Mouse (Mus musculus): ENCODE data around the gene Rgp1.
"Not testable (repeated sequence)": the region's sequence is repeated elsewhere in the genome, so short reads cannot be mapped to it uniquely, and the experiment has no call there.

Rgp1 gene

GRCm38 (mm10) chr4:43562769-43563600, 15.5 kb upstream of the Rgp1 start:
- DNase-seq: no peak

DNA sequence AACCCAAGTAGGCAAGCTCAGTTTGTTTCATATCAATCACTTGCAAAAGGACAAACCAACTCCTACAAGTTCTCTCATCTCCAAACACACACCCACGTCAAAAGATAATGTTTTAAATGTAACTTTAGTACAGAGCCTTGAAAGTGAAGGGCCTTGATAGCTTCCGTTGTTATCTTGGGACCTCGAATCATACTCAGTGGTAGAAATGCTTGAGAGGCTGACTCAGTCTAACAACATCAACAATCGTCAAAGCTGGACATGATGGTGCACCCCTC, 15.0 kb upstream of the Rgp1 start:
- no peak for DNase-seq

DNA sequence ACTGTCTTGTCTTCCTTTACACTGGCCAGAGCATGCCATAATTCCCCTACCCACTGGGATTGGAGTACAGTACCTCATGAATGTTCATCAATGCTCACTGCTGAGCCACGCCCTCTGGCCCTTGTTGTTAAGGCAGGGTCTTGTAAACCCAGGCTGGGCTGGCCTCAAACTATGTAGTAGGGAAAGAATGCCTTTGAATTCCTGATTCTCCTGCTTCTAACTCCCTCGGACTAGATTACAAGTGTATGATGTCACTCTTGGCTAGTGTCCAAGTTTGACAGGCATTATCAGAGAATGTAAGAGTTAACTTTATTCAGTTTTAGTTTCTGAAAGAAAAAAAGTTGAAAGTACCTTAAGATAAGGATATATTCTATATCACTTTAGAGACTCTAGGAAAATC, 14.3 kb upstream of the Rgp1 start:
- DNase-seq: no peak

- DNase-seq: no peak
These were observed 11.4 kb upstream of the Rgp1 start for GRCm38 (mm10) chr4:43567140-43567539.

DNA sequence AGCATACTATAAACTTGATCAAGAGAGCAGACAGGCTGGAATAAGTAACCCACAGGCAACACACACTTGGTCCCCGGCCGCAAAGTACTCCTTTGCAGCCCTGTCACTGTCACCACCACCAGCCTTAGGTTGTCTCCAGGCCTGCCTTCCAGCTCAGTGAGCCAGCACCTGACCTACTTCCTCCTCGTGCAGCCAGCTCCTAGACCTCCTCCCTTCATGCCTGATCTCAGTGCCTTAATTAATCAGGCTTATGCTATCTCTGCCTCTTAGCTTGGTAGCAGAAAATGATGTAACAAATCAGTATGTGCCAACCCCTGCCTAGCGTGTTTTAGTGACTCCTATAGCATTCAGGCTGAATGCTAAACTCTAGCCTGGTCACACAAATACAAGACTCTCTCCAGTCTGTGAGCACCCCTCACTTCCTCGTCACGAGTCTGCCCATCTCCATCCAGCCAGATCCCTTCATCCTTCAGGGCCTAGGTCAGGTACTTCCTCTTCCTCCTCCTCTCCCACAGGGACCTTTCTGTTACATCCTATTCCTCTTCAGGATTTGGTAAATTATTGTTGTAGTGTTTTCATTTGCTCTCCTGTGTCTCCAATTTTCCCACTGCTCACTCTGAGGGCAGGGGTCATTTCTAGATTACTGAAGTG, 7.0 kb upstream of the Rgp1 start:
- DNase-seq: no peak

GRCm38 (mm10) chr4:43573561-43573960, 5.0 kb upstream of the Rgp1 start:
- no peak for DNase-seq

- no peak for DNase-seq
These were observed 3.2 kb upstream of the Rgp1 start for GRCm38 (mm10) chr4:43575356-43575755.

DNA sequence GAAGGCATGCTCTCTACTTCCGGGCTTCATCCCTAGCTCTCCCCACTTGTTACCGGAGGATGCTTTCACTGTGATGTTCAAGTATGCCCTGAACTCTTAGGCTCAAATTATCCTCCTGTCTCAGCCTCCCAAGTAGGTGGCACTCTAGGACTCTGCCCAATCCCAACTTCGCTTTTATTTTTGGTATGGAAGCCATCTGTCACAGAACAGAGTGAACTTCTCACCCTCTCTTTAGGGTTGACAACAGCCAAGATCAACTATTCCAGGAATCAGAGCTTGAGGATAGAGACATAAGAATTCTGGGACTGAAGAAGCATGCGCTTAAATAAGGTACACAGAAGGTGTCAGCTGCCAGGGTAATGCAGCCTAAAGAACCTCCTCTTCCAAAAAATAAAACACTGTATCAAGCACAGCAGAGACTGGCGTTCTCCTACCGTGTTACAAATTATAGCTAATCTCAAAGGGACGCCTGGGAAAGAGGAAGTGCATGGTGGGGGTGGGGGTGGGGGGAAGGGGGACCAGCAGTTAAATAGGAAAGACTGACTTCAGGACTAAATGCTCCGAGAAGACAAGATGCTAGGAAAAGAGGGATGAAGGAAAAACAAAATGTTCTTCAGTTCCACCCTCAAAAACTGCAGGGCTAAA, 1.2 kb upstream of the Rgp1 start:
- no peak for DNase-seq

DNA sequence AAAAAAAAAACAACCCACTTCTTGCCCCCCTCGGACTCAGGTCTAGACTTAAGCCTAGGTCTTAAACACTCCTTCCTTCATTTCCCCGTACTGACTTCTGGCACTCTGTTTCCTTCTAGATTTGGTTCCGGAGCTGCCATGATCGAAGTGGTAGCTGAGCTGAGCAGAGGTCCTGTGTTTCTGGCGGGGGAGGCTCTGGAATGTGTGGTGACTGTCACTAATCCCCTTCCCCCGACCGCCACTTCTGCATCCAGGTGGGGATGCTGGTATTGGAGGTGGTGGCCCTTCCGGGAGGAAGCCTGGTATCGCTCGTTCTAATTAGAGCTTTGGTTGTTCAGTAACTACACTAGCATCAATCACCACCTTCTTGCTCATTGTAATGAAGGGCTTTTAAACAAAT, 741 bp downstream of the Rgp1 start:
- no peak for DNase-seq

DNA sequence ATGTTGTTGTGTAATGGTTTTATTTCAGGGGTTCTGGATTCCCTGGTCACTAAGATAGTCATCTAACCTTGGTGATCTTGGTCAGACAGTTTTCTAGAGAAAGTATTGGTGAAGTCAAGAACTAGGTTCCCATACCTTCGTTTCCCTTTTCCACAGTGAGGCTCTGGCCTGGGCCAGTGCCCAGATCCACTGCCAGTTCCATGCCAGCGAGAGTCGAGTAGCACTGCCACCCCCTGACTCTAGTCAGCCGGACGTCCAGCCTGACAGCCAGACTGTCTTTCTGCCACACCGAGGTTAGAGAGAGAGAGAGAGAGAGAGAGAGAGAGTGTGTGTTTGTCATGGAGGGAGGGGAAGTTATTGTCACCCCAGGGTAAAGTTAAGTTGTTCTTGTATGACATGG, 1.2 kb downstream of the Rgp1 start:
- no peak for DNase-seq

- no peak for DNase-seq
These were observed 2.2 kb downstream of the Rgp1 start for GRCm38 (mm10) chr4:43580721-43581120.

GRCm38 (mm10) chr4:43581381-43581780, 2.9 kb downstream of the Rgp1 start:
- no peak for DNase-seq

DNA sequence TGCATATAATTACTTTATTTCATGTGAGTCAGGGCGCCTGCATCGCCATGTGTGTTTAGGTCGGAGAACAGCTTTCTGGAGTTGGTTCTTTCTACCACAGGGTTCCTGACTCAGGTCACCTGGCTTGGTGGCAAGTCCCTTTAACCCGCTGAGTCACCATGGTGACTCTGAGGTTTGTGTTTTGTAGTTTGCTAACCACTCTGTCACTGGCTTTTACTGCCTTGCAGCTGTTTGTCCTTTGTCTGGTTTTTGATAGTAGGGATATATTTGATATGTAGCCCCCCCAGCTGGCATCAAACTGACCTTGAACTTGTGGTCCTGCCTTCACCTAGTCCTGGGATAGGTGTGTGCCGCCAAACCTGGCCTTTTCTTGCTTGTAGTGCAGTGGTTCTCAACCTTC, 3.7 kb downstream of the Rgp1 start:
- DNase-seq: no peak

DNA sequence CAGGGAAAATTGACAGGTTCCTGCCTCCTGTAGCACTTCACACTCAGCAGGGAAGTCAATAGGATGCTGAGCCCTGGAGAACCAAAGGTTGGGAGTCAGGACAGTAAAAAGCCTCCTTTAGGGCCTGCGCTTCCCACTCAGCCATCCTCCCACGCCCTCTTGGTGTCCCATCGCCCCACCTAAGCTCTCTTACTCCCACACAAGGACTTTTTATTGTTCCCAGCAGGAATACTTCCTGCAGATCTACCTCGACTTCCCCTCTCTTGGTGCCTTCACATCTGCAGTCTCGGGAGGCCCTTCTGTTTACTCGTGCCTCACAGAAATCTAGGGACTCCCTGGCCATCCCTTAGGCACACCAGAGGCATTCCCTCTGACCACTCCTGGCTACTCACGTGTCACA, 4.9 kb downstream of the Rgp1 start:
- DNase-seq: no peak

- DNase-seq: no peak
These were observed 6.2 kb downstream of the Rgp1 start, which contains the start of gene Msmp for GRCm38 (mm10) chr4:43584444-43585416. TSS of gene Msmp (minus strand) at chr4:43584494.

- no peak for DNase-seq
These were observed 7.2 kb downstream of the Rgp1 start for GRCm38 (mm10) chr4:43585682-43586081.

DNA sequence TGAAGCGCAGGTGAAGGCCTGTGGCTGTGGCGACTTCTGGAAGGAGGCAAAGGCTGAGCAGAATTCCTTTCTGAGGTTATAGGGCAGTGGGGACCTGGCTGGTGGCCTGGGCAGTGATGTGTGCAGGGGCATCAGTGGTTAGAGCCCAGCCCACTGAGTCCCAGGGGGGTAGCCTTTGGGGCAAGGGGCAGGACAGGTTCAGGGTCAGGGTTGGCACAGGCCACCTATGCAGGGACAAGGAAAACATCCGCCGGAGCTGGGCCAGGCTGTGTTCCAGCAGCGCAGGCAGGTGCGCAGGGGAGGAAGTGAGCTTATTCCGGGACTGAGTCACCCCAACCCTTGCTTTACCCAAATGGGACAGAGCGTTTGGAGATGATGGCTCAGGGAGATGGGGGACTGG, 7.9 kb downstream of the Rgp1 start:
- no peak for DNase-seq

GRCm38 (mm10) chr4:43587681-43588080, 9.2 kb downstream of the Rgp1 start:
- no peak for DNase-seq

GRCm38 (mm10) chr4:43591543-43591942, 13.0 kb downstream of the Rgp1 start:
- DNase-seq: no peak

DNA sequence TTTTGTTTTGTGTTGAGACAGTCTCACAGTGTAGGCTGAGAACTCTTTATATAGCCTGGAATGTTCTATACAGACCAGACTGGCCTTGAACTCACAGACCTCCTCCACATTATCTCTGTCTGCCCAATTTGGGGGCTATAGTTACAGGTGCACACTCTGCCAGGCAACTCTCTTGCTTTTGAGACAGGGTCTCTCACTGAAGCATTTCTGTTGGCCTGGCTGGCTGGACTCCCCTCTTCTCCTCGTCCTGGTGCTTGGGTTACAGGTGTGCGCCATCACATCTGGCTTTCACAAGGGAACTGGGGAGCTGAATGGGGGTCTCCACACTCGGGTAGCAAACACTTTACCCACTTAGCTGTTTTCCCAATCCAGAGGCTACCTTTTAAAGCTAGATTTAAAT, 13.4 kb downstream of the Rgp1 start:
- DNase-seq: no peak

GRCm38 (mm10) chr4:43593453-43593852, 14.9 kb downstream of the Rgp1 start:
- no peak for DNase-seq

GRCm38 (mm10) chr4:43596597-43596996, 18.1 kb downstream of the Rgp1 start:
- DNase-seq: not testable (repeated sequence)

GRCm38 (mm10) chr4:43598200-43598599, 19.7 kb downstream of the Rgp1 start:
- DNase-seq: no peak

Measured in right cerebral cortex, postnatal 4 days (tissue).